Mouse (Mus musculus): ENCODE data around the gene Col6a3.

Gene Col6a3

DNA sequence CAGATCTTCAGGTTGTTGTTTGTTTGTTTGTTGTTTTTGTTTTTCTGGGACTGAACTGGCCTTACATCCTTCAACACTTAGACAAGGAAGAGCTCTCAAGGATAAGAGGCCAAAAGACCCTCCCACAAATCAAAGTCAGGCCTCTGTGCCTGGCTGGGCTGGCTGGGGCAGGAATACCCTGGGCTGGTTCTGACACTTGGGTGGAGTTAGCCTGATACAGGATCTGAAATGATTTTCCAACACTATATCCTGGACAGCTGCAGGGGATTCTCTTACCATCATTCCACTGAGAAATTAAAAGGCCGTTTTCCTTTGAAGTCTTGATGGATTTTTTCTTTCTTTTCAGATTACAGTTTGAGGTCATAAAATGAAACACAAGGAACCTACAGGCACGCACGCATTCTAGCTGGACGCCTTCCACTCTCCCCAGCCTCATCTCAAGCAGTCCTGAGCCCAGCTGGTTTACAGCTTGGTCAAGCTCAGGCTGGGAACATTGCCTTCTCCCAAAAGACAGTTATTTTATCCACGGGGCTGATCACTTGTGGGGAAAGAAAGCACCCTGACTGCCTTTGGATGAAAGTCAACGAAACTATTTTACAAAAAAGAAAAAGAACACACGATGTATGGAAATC lies 123.0 kb downstream of the Col6a3 start:
- no peak for DNase-seq

DNA sequence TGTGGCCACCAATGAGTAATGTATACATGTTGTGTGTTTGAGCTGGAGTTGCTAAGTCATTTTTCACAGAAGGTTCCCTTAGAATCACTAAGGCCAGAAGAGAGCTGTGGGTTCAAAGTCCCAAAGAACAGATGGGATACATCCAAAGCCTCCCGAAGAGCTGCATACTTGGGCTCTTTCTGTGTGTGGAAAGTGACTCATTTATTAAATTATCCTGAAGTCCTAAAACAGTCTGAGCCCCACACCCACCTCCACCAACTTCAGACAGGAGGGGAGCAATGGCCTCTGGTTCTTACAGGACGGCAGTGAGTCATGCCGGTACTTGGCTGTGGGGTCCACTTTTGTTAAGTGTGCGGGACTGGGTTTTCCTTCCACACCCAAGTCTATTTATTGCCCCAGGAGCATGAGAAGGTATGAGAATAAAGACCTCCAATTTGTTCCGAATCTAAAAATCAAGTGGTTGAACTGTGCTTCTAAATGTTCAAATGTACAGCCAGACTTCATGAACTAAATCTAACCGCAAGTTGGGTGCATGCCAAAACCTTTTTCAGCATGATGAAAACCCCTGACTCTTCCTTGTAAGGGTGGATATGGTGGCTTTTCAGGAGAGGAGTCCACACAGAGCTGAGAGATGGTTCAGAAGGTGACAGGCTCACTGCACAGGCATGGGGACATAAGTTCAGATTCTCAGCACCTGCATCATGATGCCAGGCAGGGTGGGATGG lies 124.8 kb downstream of the Col6a3 start:
- DNase-seq, result no peak

DNA sequence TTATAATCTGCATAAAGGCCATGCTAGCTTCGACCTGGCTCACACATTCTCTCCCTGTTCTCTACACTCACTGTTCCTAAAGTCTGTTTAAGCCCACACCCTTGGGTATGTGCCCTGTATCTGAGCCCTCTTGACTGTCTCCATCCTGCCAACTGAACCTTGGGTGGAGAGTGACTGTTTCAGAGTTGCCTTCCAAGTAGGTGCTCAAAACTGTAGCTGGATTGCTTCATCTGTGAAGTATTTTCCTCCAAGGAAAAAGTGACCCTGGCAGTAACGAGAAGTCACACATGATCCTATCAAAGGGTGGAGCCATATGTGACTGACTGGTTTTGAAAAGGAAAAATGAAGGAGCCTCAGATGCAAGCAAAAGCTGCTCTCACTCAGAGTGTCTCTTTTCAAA lies 127.5 kb downstream of the Col6a3 start:
- DNase-seq, result no peak
